Mouse (Mus musculus) heart, embryonic 12.5 days (tissue): ENCODE measurements around the gene Nxph3. TPM values are rescaled to one million over a fixed set of nuclear protein-coding genes. Genes with fewer than 3 reads are reported as not detected.

ENCODE experiments used
- ATAC-seq: fragments of 200-750 bp; cut with Nextera tagmentation; 2 replicates; pipeline ENCODE4 v1.8.0; 2017; ENCODE audit warnings: moderate TSS enrichment, moderate library complexity; ENCODE audit not compliant: insufficient number of reproducible peaks, low FRiP score
- H3K27ac ChIP-seq: fragments of 300-500 bp; sonication (generic); 2 replicates; pipeline ENCODE4 v1.5.1; 2016; ENCODE audit warnings: mild to moderate bottlenecking, moderate library complexity; ENCODE audit not compliant: poor library complexity, severe bottlenecking
- H3K27me3 ChIP-seq: fragments of 300-500 bp; sonication (generic); replicated peaks from 2 replicates; pipeline ENCODE4 v1.6.1; 2016; ENCODE audit warnings: mild to moderate bottlenecking, moderate library complexity
- H3K36me3 ChIP-seq: fragments of 300-500 bp; sonication (generic); 2 replicates; pipeline ENCODE4 v1.6.1; 2016; ENCODE audit warnings: mild to moderate bottlenecking, moderate library complexity
- H3K4me1 ChIP-seq: fragments of 300-500 bp; sonication (generic); replicated peaks from 2 replicates; pipeline ENCODE4 v1.6.1; 2016; ENCODE audit warnings: mild to moderate bottlenecking
- H3K4me2 ChIP-seq: fragments of 300-500 bp; sonication (generic); 2 replicates; pipeline ENCODE4 v1.6.1; 2016; ENCODE audit warnings: mild to moderate bottlenecking, moderate library complexity
- H3K4me3 ChIP-seq: fragments of 300-500 bp; sonication (generic); 2 replicates; pipeline ENCODE4 v1.5.1; 2016; ENCODE audit warnings: mild to moderate bottlenecking
- H3K9ac ChIP-seq: fragments of 300-500 bp; sonication (generic); 2 replicates; pipeline ENCODE4 v1.6.1; 2016; ENCODE audit warnings: mild to moderate bottlenecking, moderate library complexity
- H3K9me3 ChIP-seq: fragments of 300-500 bp; sonication (generic); replicated peaks from 2 replicates; pipeline ENCODE4 v1.6.1; 2016; ENCODE audit warnings: mild to moderate bottlenecking, moderate library complexity
- WGBS: fragments of 180-500 bp; shearing (Covaris S2); methylation state at CpG from one replicate; pipeline ENCODE4 v1.1.7; 2016; 5-methylcytosine and 5-hydroxymethylcytosine counted together
- polyA plus RNA-seq: library from polyadenylated mRNA; unstranded; fragments of >200 nt; fragmentation: Nextera tagmentation; extraction: Ambion mirVana; gene quantifications from 2 replicates; pipeline ENCODE4 v1.2.1, GENCODE M21; 2016

The Nxph3 gene
- polyA plus RNA-seq, 1 experiment from 2014 or later = 0.43 TPM

GRCm38 (mm10) chr11:95517162-95517561, 2.8 kb upstream of the Nxph3 start:
- no peak overlapping the region for H3K4me2 ChIP-seq

GRCm38 (mm10) chr11:95516491-95516911, 2.1 kb upstream of the Nxph3 start:
- no peaks in the 10 kb centered on the region for H3K36me3 ChIP-seq
- no peak overlapping the region for H3K4me3 ChIP-seq
- no peak for ATAC-seq
- H3K27ac ChIP-seq = no peak overlapping the region
- peaks cover 67% of the 10 kb centered on the region for H3K27me3 ChIP-seq
- H3K9me3 ChIP-seq = no peaks in the 10 kb centered on the region
- H3K4me2 ChIP-seq = no peak overlapping the region
- H3K4me1 ChIP-seq = peaks cover 32% of the 10 kb centered on the region
- no peak overlapping the region for H3K9ac ChIP-seq
- WGBS = 10% methylated on average over 5 of the region's 5 CpGs

More at GRCm38 (mm10) chr11:95517162-95517561, 2.8 kb upstream of the Nxph3 start:
- 59% methylated on average over 6 of the region's 6 CpGs for WGBS
- peaks cover 32% of the 10 kb centered on the region for H3K4me1 ChIP-seq
- no peaks in the 10 kb centered on the region for H3K36me3 ChIP-seq
- H3K9me3 ChIP-seq = no peaks in the 10 kb centered on the region
- no peak for ATAC-seq
- H3K27me3 ChIP-seq = peaks cover 61% of the 10 kb centered on the region
- H3K27ac ChIP-seq = no peak overlapping the region
- no peak overlapping the region for H3K9ac ChIP-seq
- no peak overlapping the region for H3K4me3 ChIP-seq

GRCm38 (mm10) chr11:95515376-95516323, 1.3 kb upstream of the Nxph3 start:
- ATAC-seq = no peak
- Histone ChIP-seq H3K4me3 (peak overlapping the region; percentile 57; the same call in 1 of the 2 replicates), H3K27ac (no peak overlapping the region), H3K27me3 (peaks cover 76% of the 10 kb centered on the region), H3K9me3 (no peaks in the 10 kb centered on the region), H3K36me3 (no peaks in the 10 kb centered on the region), H3K4me1 (peaks cover 28% of the 10 kb centered on the region), H3K9ac (no peak overlapping the region), H3K4me2 (no peak overlapping the region; the same call in 1 of the 2 replicates)
- 48% methylated on average over 17 of the region's 17 CpGs for WGBS

GRCm38 (mm10) chr11:95513461-95514297, 691 bp downstream of the Nxph3 start:
- peaks cover 87% of the 10 kb centered on the region for H3K27me3 ChIP-seq
- H3K9me3 ChIP-seq = no peaks in the 10 kb centered on the region
- H3K36me3 ChIP-seq = no peaks in the 10 kb centered on the region
- H3K4me3 ChIP-seq = peak overlapping the region; percentile 57
- H3K4me1 ChIP-seq = peaks cover 23% of the 10 kb centered on the region; the same call in 1 of the 2 replicates
- H3K27ac ChIP-seq = no peak overlapping the region
- no peak; the same call in none of the 2 replicates for ATAC-seq
- H3K9ac ChIP-seq = peak overlapping the region; percentile 63
- WGBS = under 1% methylated on average over 66 of the region's 66 CpGs
- peak overlapping the region; percentile 89 for H3K4me2 ChIP-seq

- H3K4me3 ChIP-seq = no peak overlapping the region
- H3K27ac ChIP-seq = no peak overlapping the region
- H3K9me3 ChIP-seq = no peaks in the 10 kb centered on the region
- WGBS = 76% methylated on average over 6 of the region's 6 CpGs
- no peaks in the 10 kb centered on the region for H3K36me3 ChIP-seq
- no peak for ATAC-seq
- no peak overlapping the region for H3K9ac ChIP-seq
- no peak overlapping the region for H3K4me2 ChIP-seq
- H3K27me3 ChIP-seq = peaks cover 93% of the 10 kb centered on the region
- peaks cover 27% of the 10 kb centered on the region; the same call in 1 of the 2 replicates for H3K4me1 ChIP-seq
These were observed 2.0 kb downstream of the Nxph3 start for GRCm38 (mm10) chr11:95512383-95512782.

GRCm38 (mm10) chr11:95511919-95512318, 2.5 kb downstream of the Nxph3 start:
- Histone ChIP-seq H3K27me3 (peaks cover 93% of the 10 kb centered on the region), H3K9me3 (no peaks in the 10 kb centered on the region), H3K36me3 (no peaks in the 10 kb centered on the region), H3K4me2 (no peak overlapping the region), H3K9ac (no peak overlapping the region), H3K4me1 (peaks cover 26% of the 10 kb centered on the region; the same call in 1 of the 2 replicates), H3K27ac (no peak overlapping the region), H3K4me3 (no peak overlapping the region)
- ATAC-seq = no peak
- WGBS = 74% methylated on average over 1 of the region's 1 CpGs

- Histone ChIP-seq H3K4me2 (no peak overlapping the region), H3K27ac (no peak overlapping the region), H3K4me3 (no peak overlapping the region), H3K27me3 (peaks cover 84% of the 10 kb centered on the region), H3K9me3 (no peaks in the 10 kb centered on the region), H3K36me3 (no peaks in the 10 kb centered on the region), H3K4me1 (peaks cover 17% of the 10 kb centered on the region; the same call in 1 of the 2 replicates), H3K9ac (no peak overlapping the region)
- no peak for ATAC-seq
- WGBS = 83% methylated on average over 12 of the region's 12 CpGs
These were observed 3.7 kb downstream of the Nxph3 start for GRCm38 (mm10) chr11:95510631-95511030.

GRCm38 (mm10) chr11:95509126-95509717, 5.1 kb downstream of the Nxph3 start:
- H3K4me3 ChIP-seq = no peak overlapping the region
- no peak overlapping the region for H3K9ac ChIP-seq
- H3K27me3 ChIP-seq = peaks cover 70% of the 10 kb centered on the region
- ATAC-seq = no peak
- H3K9me3 ChIP-seq = no peaks in the 10 kb centered on the region
- no peak overlapping the region for H3K27ac ChIP-seq
- 70% methylated on average over 6 of the region's 6 CpGs for WGBS
- H3K4me2 ChIP-seq = no peak overlapping the region
- peaks cover 17% of the 10 kb centered on the region; the same call in 1 of the 2 replicates for H3K4me1 ChIP-seq
- no peaks in the 10 kb centered on the region for H3K36me3 ChIP-seq

GRCm38 (mm10) chr11:95508211-95508926, 6.0 kb downstream of the Nxph3 start:
- H3K4me3 ChIP-seq = no peak overlapping the region
- 51% methylated on average over 13 of the region's 13 CpGs for WGBS
- ATAC-seq = no peak
- H3K9me3 ChIP-seq = no peaks in the 10 kb centered on the region
- H3K4me1 ChIP-seq = peaks cover 15% of the 10 kb centered on the region
- no peak overlapping the region for H3K4me2 ChIP-seq
- H3K27ac ChIP-seq = no peak overlapping the region
- H3K9ac ChIP-seq = no peak overlapping the region
- H3K27me3 ChIP-seq = peaks cover 61% of the 10 kb centered on the region
- H3K36me3 ChIP-seq = no peaks in the 10 kb centered on the region

- no peak for ATAC-seq
- H3K4me3 ChIP-seq = no peak overlapping the region
- peaks cover 14% of the 10 kb centered on the region for H3K4me1 ChIP-seq
- no peak overlapping the region for H3K27ac ChIP-seq
- no peak overlapping the region for H3K9ac ChIP-seq
- WGBS = 62% methylated on average over 5 of the region's 5 CpGs
- no peak overlapping the region for H3K4me2 ChIP-seq
- H3K9me3 ChIP-seq = no peaks in the 10 kb centered on the region
- H3K36me3 ChIP-seq = no peaks in the 10 kb centered on the region
- peaks cover 56% of the 10 kb centered on the region for H3K27me3 ChIP-seq
These were observed 6.6 kb downstream of the Nxph3 start for GRCm38 (mm10) chr11:95507785-95508184.
